Mouse (Mus musculus) limb, embryonic 13.5 days (tissue): ENCODE measurements around the gene Bcl2l10. TPM values are rescaled to one million over a fixed set of nuclear protein-coding genes. Genes with fewer than 3 reads are reported as not detected.

Source experiments
- ATAC-seq: fragments of 200-750 bp; cut with Nextera tagmentation; 2 replicates; pipeline ENCODE4 v1.8.0; 2017; ENCODE audit warnings: low read depth, moderate number of reproducible peaks, moderate TSS enrichment; ENCODE audit not compliant: low FRiP score
- H3K27ac ChIP-seq: fragments of 300-500 bp; sonication (generic); 2 replicates; pipeline ENCODE4 v1.5.1; 2015; ENCODE audit warnings: inconsistent platforms, mild to moderate bottlenecking, moderate library complexity
- H3K27me3 ChIP-seq: fragments of 300-500 bp; sonication (generic); 2 replicates; pipeline ENCODE4 v1.6.1; 2015; ENCODE audit warnings: mild to moderate bottlenecking, inconsistent platforms
- H3K36me3 ChIP-seq: fragments of 300-500 bp; sonication (generic); 2 replicates; pipeline ENCODE4 v1.6.1; 2015; ENCODE audit warnings: inconsistent platforms, mild to moderate bottlenecking, moderate library complexity
- H3K4me1 ChIP-seq: fragments of 300-500 bp; sonication (generic); 2 replicates; pipeline ENCODE4 v1.6.1; 2015; ENCODE audit warnings: inconsistent platforms
- H3K4me2 ChIP-seq: fragments of 300-500 bp; sonication (generic); replicated peaks from 2 replicates; pipeline ENCODE4 v1.6.1; 2015; ENCODE audit warnings: inconsistent platforms, mild to moderate bottlenecking, moderate library complexity
- H3K4me3 ChIP-seq: fragments of 300-500 bp; sonication (generic); 2 replicates; pipeline ENCODE4 v1.5.1; 2015; ENCODE audit warnings: moderate library complexity, mild to moderate bottlenecking, inconsistent platforms
- H3K9ac ChIP-seq: fragments of 300-500 bp; sonication (generic); 2 replicates; pipeline ENCODE4 v1.6.1; 2015; ENCODE audit warnings: mild to moderate bottlenecking, inconsistent platforms
- H3K9me3 ChIP-seq: fragments of 300-500 bp; sonication (generic); 2 replicates; pipeline ENCODE4 v1.6.1; 2016; ENCODE audit warnings: inconsistent platforms
- WGBS: fragments of 180-500 bp; shearing (Covaris S2); methylation state at CpG from one replicate; pipeline ENCODE4 v1.1.7; 2015; 5-methylcytosine and 5-hydroxymethylcytosine counted together
- polyA plus RNA-seq: library from polyadenylated mRNA; unstranded; fragments of >200 nt; fragmentation: Nextera tagmentation; extraction: Ambion mirVana; gene quantifications from 2 replicates; pipeline ENCODE4 v1.2.1, GENCODE M21; 2015

The Bcl2l10 gene
- polyA plus RNA-seq, 1 experiment from 2014 or later, result not detected

DNA sequence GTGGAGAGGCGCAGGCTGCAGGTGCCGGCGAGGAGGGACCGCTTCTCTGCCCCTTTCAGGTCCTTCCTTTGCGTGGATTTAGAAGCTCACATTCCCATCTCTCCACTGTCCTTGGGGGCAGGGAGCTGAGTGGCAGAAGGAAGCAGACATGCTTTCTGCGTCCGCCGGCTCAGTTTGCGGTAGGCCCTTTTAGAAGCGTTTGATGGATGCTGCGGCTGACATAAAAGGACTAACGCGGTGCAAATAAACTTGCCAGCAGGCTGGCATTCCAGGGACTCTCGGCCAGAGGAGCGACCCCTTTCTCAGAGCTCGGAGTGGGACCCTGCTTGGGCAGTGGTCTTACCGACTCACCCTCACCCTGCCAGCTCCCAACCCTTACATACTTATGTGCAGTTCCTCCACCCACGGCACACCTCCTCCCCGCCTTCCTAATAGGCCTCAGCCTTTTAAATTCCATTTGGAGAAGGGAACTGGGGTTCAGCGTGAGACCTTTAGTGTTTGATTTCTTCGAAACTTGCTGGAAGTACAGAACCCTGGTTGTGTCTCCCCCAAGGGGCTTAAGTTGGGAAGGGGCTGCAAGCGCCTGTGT is 32.9 kb upstream of the Bcl2l10 start:
- no peak for ATAC-seq
- Histone ChIP-seq H3K4me3 (peak overlapping the region; percentile 77), H3K36me3 (no peaks in the 10 kb centered on the region), H3K27ac (peak overlapping the region; percentile 69; the same call in 1 of the 2 replicates), H3K4me2 (peak overlapping the region; percentile 88), H3K4me1 (peaks cover 15% of the 10 kb centered on the region), H3K27me3 (no peaks in the 10 kb centered on the region), H3K9me3 (no peaks in the 10 kb centered on the region), H3K9ac (peak overlapping the region; percentile 76)
- WGBS, result 3% methylated on average over 22 of the region's 22 CpGs

DNA sequence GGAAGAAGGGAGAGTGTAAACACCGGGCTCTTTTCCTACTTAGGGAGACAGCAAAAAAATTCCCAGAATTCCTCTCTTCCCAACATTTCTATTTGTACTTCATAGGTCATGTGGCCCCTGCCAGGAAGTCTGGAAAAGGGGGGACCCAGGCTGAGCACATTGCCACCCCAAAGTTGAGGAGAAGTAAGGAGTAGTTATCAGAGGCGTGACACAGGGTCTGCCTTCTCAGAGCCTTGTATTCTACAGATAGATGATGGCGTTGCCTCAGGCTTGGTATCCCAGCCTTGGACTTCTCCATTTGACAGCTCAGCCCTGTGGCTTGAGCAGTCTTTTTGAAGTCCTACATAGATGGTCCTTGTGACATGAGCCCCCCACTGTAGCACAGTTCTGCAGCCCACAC is 32.3 kb upstream of the Bcl2l10 start:
- Histone ChIP-seq H3K36me3 (no peaks in the 10 kb centered on the region), H3K27me3 (no peaks in the 10 kb centered on the region), H3K9ac (peak overlapping the region; percentile 31; the same call in 1 of the 2 replicates), H3K9me3 (no peaks in the 10 kb centered on the region), H3K4me1 (peaks cover 15% of the 10 kb centered on the region), H3K27ac (no peak overlapping the region), H3K4me2 (peak overlapping the region; percentile 88), H3K4me3 (peak overlapping the region; percentile 77)
- WGBS, result 73% methylated on average over 3 of the region's 3 CpGs
- ATAC-seq, result no peak

DNA sequence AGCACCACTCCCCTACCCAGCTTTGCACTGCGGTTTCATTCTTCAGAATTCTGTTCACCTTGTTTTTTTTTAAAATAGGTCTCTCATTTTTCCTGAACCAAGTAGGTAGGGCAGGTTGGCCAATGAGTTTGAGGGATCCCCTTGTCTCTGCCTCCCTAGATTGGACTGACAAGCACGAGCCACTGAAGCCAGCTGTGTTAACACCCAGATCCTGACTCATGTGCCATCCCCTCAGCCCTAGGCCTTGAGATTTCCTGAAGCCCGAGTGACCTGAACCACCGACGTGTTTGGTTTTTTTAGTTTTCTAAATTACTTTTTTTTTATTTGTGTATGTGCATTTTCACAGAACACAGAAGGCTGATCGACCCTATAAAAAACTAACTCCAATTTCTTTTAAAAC is 30.8 kb upstream of the Bcl2l10 start:
- ATAC-seq, result no peak
- H3K27me3 ChIP-seq, result no peaks in the 10 kb centered on the region
- H3K4me3 ChIP-seq, result no peak overlapping the region
- H3K9ac ChIP-seq, result no peak overlapping the region
- H3K9me3 ChIP-seq, result no peaks in the 10 kb centered on the region
- H3K4me1 ChIP-seq, result peaks cover 15% of the 10 kb centered on the region
- H3K27ac ChIP-seq, result no peak overlapping the region
- H3K4me2 ChIP-seq, result no peak overlapping the region
- WGBS, result 69% methylated on average over 6 of the region's 6 CpGs
- H3K36me3 ChIP-seq, result no peaks in the 10 kb centered on the region

DNA sequence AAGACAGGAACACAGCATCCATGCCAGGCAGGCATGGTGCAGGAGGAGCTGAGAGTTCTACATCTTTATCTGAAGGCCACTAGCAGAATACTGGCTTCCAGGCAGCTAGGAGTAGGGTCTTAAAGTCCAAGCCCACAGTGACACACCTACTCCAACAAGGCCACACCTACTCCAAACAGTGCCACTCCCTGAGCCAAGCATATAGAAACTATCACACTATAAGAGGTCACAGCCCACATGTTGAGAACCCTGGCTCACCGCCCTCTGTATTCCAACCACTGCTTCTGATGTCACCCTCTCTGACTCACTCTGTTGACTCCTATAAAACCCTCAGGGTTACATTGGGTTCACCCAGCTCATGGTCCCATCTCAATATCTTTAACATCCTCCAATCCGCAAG is 29.4 kb upstream of the Bcl2l10 start:
- Histone ChIP-seq H3K27ac (no peak overlapping the region), H3K36me3 (no peaks in the 10 kb centered on the region), H3K9me3 (no peaks in the 10 kb centered on the region), H3K27me3 (no peaks in the 10 kb centered on the region), H3K4me1 (peaks cover 15% of the 10 kb centered on the region), H3K4me2 (no peak overlapping the region), H3K9ac (no peak overlapping the region), H3K4me3 (no peak overlapping the region)
- no peak for ATAC-seq
- WGBS, result 96% methylated on average over 2 of the region's 2 CpGs

DNA sequence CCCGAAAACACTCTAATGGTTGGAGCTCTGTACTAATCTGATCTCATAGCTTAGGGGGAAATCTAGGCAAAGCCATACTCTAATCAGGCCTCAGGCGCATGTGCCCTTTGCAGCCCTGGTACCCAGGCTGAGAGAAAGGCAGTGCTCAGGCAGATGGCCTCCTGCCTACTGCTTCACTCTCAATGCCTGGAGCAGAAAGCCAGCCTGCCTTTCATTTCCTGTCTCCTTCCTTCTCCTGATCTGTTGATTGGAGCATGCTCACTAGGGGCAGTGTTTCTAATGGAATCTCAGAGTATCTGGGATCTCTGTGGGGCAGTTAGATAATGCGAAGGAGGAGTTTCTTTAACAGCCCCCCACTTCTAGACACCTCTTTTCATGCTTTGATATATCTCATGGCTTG is 28.2 kb upstream of the Bcl2l10 start:
- Histone ChIP-seq H3K4me1 (peaks cover 14% of the 10 kb centered on the region), H3K9me3 (no peaks in the 10 kb centered on the region), H3K4me2 (no peak overlapping the region), H3K9ac (no peak overlapping the region), H3K36me3 (no peaks in the 10 kb centered on the region), H3K4me3 (no peak overlapping the region), H3K27me3 (no peaks in the 10 kb centered on the region), H3K27ac (no peak overlapping the region)
- WGBS, result 75% methylated on average over 3 of the region's 3 CpGs
- no peak for ATAC-seq

DNA sequence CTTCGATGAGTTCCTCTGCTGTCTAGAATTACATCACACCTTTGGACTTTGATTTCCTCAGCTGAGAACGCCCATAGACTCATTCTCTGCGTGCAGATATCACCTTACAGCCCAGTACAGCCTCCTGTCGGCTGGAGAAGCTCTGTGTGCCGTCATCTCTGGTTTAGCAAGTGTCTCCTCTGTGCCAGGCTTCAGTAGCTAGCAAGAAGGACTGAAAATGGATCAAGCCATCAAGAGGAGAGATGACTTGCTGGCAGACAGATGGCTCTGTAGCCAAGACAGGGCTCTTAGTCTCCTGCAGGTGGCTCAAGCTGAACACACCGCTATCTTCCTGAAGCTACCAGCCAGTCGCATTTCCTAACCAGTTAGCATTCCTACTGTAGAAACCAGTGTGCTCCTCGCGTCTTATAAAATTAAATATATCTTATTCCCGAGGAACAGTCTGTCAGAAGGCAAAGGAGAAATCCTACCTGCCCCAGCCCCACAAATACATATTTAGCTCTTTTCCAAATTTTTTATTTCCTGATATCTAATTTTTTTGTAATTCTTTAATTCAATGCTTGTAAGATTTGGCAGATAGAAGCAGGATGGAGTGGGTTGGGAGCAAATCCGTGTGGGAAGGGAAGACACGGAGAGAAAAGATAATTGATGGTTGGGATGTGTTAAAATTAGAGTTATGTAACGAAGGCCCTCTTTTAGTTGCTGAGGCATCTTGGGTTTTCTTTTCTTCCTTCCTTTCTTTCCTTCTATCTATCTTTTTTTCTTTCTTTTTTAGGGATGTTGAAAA is 25.3 kb upstream of the Bcl2l10 start:
- 76% methylated on average over 13 of the region's 13 CpGs for WGBS

DNA sequence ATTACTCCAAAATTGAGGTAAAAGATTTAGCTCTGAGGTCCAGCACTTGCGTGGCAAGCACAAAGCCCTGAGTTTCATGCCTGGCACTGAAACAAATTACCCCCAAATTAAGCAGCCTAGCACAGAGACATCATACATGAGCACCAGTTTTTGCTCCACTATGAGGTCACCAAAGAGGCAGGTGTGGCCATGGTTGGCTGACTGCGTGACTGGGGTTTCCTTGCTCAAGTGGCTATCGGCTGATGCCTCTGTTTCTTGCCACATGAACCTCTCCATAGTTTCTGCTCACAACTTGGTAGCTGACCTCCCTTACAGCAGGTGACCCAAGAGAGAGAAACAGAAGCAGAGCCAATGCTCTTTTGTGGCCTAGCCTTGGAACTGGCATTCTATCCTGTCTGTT is 19.5 kb upstream of the Bcl2l10 start:
- Histone ChIP-seq H3K9ac (no peak overlapping the region), H3K27ac (no peak overlapping the region), H3K4me2 (no peak overlapping the region), H3K27me3 (no peaks in the 10 kb centered on the region), H3K9me3 (no peaks in the 10 kb centered on the region), H3K4me3 (no peak overlapping the region), H3K36me3 (peaks cover 37% of the 10 kb centered on the region), H3K4me1 (no peaks in the 10 kb centered on the region)
- WGBS, result 88% methylated on average over 3 of the region's 3 CpGs
- ATAC-seq, result no peak

More for the DNA sequence above, 25.3 kb upstream of the Bcl2l10 start:
- Histone ChIP-seq H3K4me3 (no peak overlapping the region), H3K9ac (no peak overlapping the region), H3K4me2 (no peak overlapping the region), H3K27ac (no peak overlapping the region), H3K36me3 (peaks cover 9% of the 10 kb centered on the region), H3K27me3 (no peaks in the 10 kb centered on the region), H3K4me1 (no peaks in the 10 kb centered on the region), H3K9me3 (no peaks in the 10 kb centered on the region)
- ATAC-seq, result no peak

DNA sequence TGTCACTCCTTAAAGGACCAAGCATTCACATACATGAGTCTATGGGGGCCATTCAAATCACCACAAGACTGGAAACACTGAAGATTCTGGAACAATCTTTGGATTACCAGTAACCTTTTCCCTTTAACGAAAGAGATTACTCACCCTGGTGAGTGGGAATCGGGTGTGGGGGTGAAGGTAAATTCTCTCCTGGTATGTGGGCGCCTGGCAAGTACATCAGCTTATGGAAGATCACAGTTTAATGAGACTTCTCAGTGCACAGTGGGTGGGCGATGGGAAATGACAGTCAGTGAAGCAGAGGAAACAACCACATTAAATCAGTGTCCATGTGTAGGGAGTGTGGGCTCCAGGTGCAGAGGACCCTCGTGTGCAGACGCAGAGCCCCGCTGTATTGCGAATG is 16.7 kb upstream of the Bcl2l10 start:
- Histone ChIP-seq H3K4me1 (no peaks in the 10 kb centered on the region), H3K27me3 (no peaks in the 10 kb centered on the region), H3K9me3 (no peaks in the 10 kb centered on the region), H3K27ac (no peak overlapping the region), H3K9ac (no peak overlapping the region), H3K4me3 (no peak overlapping the region), H3K36me3 (peaks cover 49% of the 10 kb centered on the region), H3K4me2 (no peak overlapping the region)
- no peak for ATAC-seq
- 85% methylated on average over 8 of the region's 8 CpGs for WGBS

DNA sequence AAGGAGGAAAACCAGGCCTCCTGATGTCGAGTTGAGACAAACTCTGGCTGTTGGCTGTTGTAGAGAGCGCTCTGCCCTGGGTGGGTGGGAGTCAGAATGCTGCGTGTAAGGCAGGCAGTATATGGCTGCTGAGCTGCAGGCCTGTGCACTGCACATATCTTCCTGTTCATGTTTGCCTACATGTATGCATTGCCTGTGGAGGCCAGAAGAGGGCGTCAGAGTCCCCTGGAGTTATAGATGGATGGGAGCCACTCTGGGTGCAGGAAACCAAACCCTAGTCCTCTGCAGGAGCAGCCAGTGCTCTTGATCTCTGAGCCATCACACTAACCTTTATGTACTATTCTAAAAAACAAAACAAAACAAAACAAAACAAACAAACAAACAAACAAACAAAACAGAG is 13.1 kb upstream of the Bcl2l10 start:
- Histone ChIP-seq H3K4me1 (no peaks in the 10 kb centered on the region), H3K4me2 (no peak overlapping the region), H3K4me3 (no peak overlapping the region), H3K27ac (no peak overlapping the region), H3K9me3 (no peaks in the 10 kb centered on the region), H3K36me3 (peaks cover 80% of the 10 kb centered on the region), H3K9ac (no peak overlapping the region), H3K27me3 (no peaks in the 10 kb centered on the region)
- ATAC-seq, result no peak
- WGBS, result 84% methylated on average over 4 of the region's 4 CpGs

DNA sequence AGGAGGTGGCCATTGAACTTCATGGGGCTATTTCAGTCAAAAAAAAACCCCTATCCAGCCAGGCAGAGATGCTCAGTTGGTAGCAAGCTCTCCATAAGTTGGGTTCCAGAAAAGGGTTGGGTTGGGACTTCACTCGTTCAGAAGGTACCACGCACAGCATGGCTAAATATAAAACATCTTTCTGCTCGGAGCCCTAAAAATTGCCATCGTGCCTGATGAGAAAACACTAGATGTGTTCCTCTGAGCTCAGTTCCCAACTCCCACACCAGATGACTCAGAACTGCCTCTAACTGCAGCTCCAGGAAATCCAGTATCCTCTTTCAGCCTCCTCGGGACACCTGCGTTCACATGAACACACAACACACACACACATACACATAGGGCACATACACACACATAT is 9.5 kb upstream of the Bcl2l10 start:
- H3K27me3 ChIP-seq, result no peaks in the 10 kb centered on the region
- no peak overlapping the region for H3K27ac ChIP-seq
- H3K4me1 ChIP-seq, result no peaks in the 10 kb centered on the region
- H3K9ac ChIP-seq, result no peak overlapping the region
- no peak for ATAC-seq
- 91% methylated on average over 6 of the region's 6 CpGs for WGBS
- H3K4me3 ChIP-seq, result no peak overlapping the region
- no peaks in the 10 kb centered on the region for H3K9me3 ChIP-seq
- H3K36me3 ChIP-seq, result peaks cover 70% of the 10 kb centered on the region
- no peak overlapping the region for H3K4me2 ChIP-seq

DNA sequence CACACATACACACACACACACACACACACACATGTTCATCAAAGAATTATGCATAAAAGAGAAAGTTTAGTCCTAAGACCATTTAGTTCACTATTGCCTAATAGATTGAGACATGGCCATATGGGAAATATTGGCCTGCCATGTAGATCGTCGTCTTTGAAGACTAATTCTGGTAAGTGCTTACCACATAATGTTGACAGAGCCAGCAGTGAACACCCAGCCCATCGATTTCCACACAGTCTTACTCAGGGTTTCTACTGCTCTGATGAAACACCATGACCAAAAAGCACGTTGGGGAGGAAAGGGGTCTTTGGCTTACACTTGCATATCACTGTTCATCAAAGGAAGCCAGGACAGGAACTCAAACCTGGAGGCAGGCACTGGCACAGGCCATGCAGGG is 5.1 kb upstream of the Bcl2l10 start:
- no peak overlapping the region for H3K27ac ChIP-seq
- ATAC-seq, result no peak
- H3K4me2 ChIP-seq, result no peak overlapping the region
- WGBS, result 88% methylated on average over 4 of the region's 4 CpGs
- H3K4me1 ChIP-seq, result no peaks in the 10 kb centered on the region
- no peaks in the 10 kb centered on the region for H3K27me3 ChIP-seq
- H3K9me3 ChIP-seq, result no peaks in the 10 kb centered on the region
- H3K9ac ChIP-seq, result no peak overlapping the region
- H3K36me3 ChIP-seq, result peaks cover 58% of the 10 kb centered on the region
- no peak overlapping the region for H3K4me3 ChIP-seq

DNA sequence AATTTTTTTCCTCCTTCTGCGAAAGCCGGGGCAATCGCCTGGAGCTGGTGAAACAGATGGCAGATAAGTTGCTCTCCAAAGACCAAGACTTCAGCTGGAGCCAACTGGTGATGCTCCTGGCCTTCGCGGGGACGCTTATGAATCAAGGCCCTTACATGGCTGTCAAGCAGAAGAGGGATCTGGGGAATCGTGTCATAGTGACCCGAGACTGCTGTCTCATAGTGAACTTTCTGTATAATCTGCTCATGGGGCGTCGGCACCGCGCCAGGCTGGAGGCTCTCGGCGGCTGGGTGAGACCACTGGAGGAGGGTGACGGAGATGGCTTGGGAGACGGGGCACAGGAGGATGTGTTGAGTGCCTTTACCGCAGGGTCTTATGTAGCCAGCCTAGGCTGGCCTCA is 508 bp downstream of the Bcl2l10 start:
- H3K4me1 ChIP-seq, result no peaks in the 10 kb centered on the region
- ATAC-seq, result no peak
- no peaks in the 10 kb centered on the region for H3K9me3 ChIP-seq
- H3K4me3 ChIP-seq, result no peak overlapping the region
- H3K36me3 ChIP-seq, result peaks cover 25% of the 10 kb centered on the region
- no peaks in the 10 kb centered on the region for H3K27me3 ChIP-seq
- no peak overlapping the region for H3K4me2 ChIP-seq
- H3K27ac ChIP-seq, result no peak overlapping the region
- H3K9ac ChIP-seq, result no peak overlapping the region
- 92% methylated on average over 17 of the region's 17 CpGs for WGBS

DNA sequence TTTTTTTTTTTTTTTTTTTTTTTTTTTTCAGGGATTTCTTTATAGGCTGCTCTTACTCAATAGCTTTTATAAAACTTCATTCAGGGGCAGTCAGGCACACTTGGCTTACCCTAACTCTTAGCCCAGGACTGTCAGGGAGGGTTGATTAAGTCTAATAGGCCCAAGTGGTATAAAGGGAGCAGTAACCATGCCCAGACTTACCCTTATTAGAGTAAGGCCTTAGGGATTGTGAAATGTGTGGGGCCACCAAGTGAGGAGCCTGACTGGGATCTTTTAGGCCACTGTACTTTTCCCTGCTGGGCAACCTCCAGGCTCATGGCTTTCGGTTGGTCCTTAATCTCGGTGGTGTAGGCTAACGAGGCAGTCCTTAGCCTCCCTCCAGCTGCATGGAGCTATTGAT is 1.1 kb downstream of the Bcl2l10 start:
- Histone ChIP-seq H3K36me3 (peaks cover 25% of the 10 kb centered on the region), H3K9me3 (no peaks in the 10 kb centered on the region), H3K4me3 (no peak overlapping the region), H3K4me2 (no peak overlapping the region), H3K27me3 (no peaks in the 10 kb centered on the region), H3K9ac (no peak overlapping the region), H3K4me1 (no peaks in the 10 kb centered on the region), H3K27ac (no peak overlapping the region)
- WGBS, result 48% methylated on average over 3 of the region's 3 CpGs
- ATAC-seq, result no peak
